Mouse (Mus musculus) forebrain, embryonic 11.5 days (tissue): ENCODE measurements at regions not wholly inside any gene's neighbourhood (a gene's known extent, or its start where the extent isn't known, plus 50 kb on each side); places are given as distances from the start of the nearest gene placed in this dataset.

Experiments
- ATAC-seq: fragments of 200-750 bp; cut with Nextera tagmentation; replicated peaks from 2 replicates; pipeline ENCODE4 v1.8.0; 2017; ENCODE audit warnings: moderate TSS enrichment; ENCODE audit not compliant: low FRiP score
- DNase-seq: peaks from one replicate; pipeline ENCODE4 v3.0.0-alpha.2; 2017; ENCODE audit warnings: low spot score
- H3K27ac ChIP-seq: fragments of 300-500 bp; sonication (generic); 2 replicates; pipeline ENCODE4 v1.5.1; 2014; ENCODE audit warnings: low read depth, low read length
- H3K27me3 ChIP-seq: fragments of 300-500 bp; sonication (generic); 2 replicates; pipeline ENCODE4 v1.6.1; 2014; ENCODE audit warnings: mild to moderate bottlenecking, low read length, mixed read lengths; ENCODE audit not compliant: control insufficient read depth, insufficient read depth
- H3K36me3 ChIP-seq: fragments of 300-500 bp; sonication (generic); 2 replicates; pipeline ENCODE4 v1.6.1; 2014; ENCODE audit warnings: mild to moderate bottlenecking, low read length, moderate library complexity, mixed read lengths; ENCODE audit not compliant: control insufficient read depth, insufficient read depth
- H3K4me1 ChIP-seq: fragments of 300-500 bp; sonication (generic); replicated peaks from 2 replicates; pipeline ENCODE4 v1.6.1; 2014; ENCODE audit warnings: low read length, mixed read lengths; ENCODE audit not compliant: control insufficient read depth, insufficient read depth
- H3K4me2 ChIP-seq: fragments of 300-500 bp; sonication (generic); 2 replicates; pipeline ENCODE4 v1.6.1; 2014; ENCODE audit warnings: low read depth, mild to moderate bottlenecking, low read length, moderate library complexity, mixed read lengths; ENCODE audit not compliant: severe bottlenecking
- H3K4me3 ChIP-seq: fragments of 300-500 bp; sonication (generic); 2 replicates; pipeline ENCODE4 v1.5.1; 2014; ENCODE audit warnings: low read depth, low read length
- H3K9ac ChIP-seq: fragments of 300-500 bp; sonication (generic); 2 replicates; pipeline ENCODE4 v1.6.1; 2014; ENCODE audit warnings: low read length
- H3K9me3 ChIP-seq: fragments of 300-500 bp; sonication (generic); 2 replicates; pipeline ENCODE4 v1.6.1; 2016; ENCODE audit warnings: low read length, mixed read lengths; ENCODE audit not compliant: control insufficient read depth
- WGBS: fragments of 180-500 bp; shearing (Covaris S2); extraction: QIAGEN DNeasy Blood & Tissue Kit; methylation state at CpG from one replicate; pipeline ENCODE4 v1.1.7; 2014; 5-methylcytosine and 5-hydroxymethylcytosine counted together

- 77% methylated on average over 5 of the region's 5 CpGs for WGBS
- no peak overlapping the region for H3K27ac ChIP-seq
- DNase-seq, result no peak
These were observed 90.8 kb upstream of the Phactr1 start for GRCm38 (mm10) chr13:42589607-42590006.

DNA sequence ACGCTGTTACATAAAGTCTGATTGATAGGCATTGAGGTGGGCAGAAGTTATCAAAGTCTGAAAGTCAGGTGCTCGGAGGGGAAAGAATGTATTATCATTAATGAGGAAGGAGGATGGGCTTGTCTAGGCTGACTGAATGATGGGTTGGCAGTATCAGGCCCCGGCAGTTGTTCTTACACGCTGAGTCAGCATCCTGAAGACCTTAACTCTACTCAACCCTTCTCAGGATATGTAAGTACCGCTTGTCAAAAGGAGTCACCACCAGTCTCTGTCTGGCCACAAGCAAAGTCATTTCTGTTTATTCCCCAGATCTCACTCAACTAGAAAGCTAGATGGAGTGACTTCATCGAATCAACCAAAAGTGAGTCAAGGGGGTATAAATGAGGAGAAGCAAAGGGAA lies 90.0 kb upstream of the Phactr1 start:
- no peaks in the 10 kb centered on the region for H3K27me3 ChIP-seq
- no peak overlapping the region for H3K27ac ChIP-seq
- no peaks in the 10 kb centered on the region for H3K4me1 ChIP-seq
- no peaks in the 10 kb centered on the region for H3K36me3 ChIP-seq
- no peak for DNase-seq
- no peaks in the 10 kb centered on the region for H3K9me3 ChIP-seq
- ATAC-seq, result no peak
- H3K9ac ChIP-seq, result no peak overlapping the region
- 88% methylated on average over 6 of the region's 6 CpGs for WGBS
- no peak overlapping the region for H3K4me2 ChIP-seq
- H3K4me3 ChIP-seq, result no peak overlapping the region

More at GRCm38 (mm10) chr13:42589607-42590006, 90.8 kb upstream of the Phactr1 start:
- no peaks in the 10 kb centered on the region for H3K27me3 ChIP-seq
- H3K9ac ChIP-seq, result no peak overlapping the region
- no peak overlapping the region for H3K4me3 ChIP-seq
- no peak for ATAC-seq
- H3K4me1 ChIP-seq, result no peaks in the 10 kb centered on the region
- H3K9me3 ChIP-seq, result no peaks in the 10 kb centered on the region
- H3K36me3 ChIP-seq, result no peaks in the 10 kb centered on the region
- no peak overlapping the region for H3K4me2 ChIP-seq

- Histone ChIP-seq H3K4me2 (no peak overlapping the region), H3K9ac (no peak overlapping the region), H3K36me3 (no peaks in the 10 kb centered on the region), H3K27me3 (no peaks in the 10 kb centered on the region), H3K4me3 (no peak overlapping the region), H3K9me3 (no peaks in the 10 kb centered on the region), H3K4me1 (no peaks in the 10 kb centered on the region), H3K27ac (no peak overlapping the region)
- no peak for DNase-seq
- ATAC-seq, result no peak
- 80% methylated on average over 3 of the region's 3 CpGs for WGBS
These were observed 87.5 kb upstream of the Phactr1 start for GRCm38 (mm10) chr13:42592945-42593344.

- no peak for DNase-seq
- Histone ChIP-seq H3K9ac (no peak overlapping the region), H3K4me1 (no peaks in the 10 kb centered on the region), H3K4me3 (no peak overlapping the region), H3K36me3 (no peaks in the 10 kb centered on the region), H3K9me3 (no peaks in the 10 kb centered on the region), H3K27ac (no peak overlapping the region), H3K27me3 (no peaks in the 10 kb centered on the region), H3K4me2 (no peak overlapping the region)
- ATAC-seq, result no peak
- WGBS, result 86% methylated on average over 11 of the region's 11 CpGs
These were observed 86.8 kb upstream of the Phactr1 start for GRCm38 (mm10) chr13:42593488-42594170.

DNA sequence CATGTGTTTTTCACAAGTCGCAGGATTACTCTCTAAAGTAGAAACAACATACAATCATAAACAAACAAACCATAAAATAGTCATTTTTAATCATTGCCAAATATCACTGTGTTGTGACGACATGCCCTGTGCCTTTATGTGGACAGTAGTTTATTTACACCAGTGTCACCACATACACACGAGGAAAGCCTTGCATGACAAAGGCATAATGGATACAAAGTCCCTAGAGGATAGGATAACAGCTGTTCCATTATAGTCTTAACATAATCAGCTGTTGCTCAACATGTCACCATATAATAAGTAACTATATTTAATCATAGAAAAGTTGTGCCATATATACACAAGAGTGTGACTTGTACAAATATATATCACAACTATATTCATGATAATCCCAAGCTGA lies 85.2 kb upstream of the Phactr1 start:
- WGBS, result 75% methylated on average over 3 of the region's 3 CpGs
- no peaks in the 10 kb centered on the region for H3K9me3 ChIP-seq
- no peak overlapping the region for H3K4me3 ChIP-seq
- no peaks in the 10 kb centered on the region for H3K36me3 ChIP-seq
- no peak overlapping the region for H3K9ac ChIP-seq
- H3K27me3 ChIP-seq, result no peaks in the 10 kb centered on the region
- H3K4me2 ChIP-seq, result no peak overlapping the region
- H3K4me1 ChIP-seq, result no peaks in the 10 kb centered on the region
- H3K27ac ChIP-seq, result no peak overlapping the region
- ATAC-seq (no peak), DNase-seq (no peak)

DNA sequence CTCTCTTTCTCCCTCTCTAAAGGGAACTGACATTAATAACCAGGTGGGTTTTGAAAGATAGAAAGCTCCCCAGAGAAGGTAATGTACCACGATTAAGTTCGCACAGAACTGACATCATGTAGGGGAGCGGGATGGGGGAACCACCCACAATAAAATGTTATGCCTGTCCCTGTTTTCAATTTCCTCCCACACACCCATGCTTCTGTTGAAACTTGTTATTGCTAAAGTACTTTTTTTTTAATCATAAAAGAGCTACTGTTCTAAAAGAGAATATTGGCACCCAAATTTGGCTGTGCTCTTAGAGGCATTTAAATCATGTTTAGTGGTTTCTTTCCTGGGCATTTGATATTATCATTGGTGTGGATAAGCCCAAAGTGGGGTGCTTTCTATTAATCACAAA lies 82.6 kb upstream of the Phactr1 start:
- H3K27me3 ChIP-seq, result no peaks in the 10 kb centered on the region
- no peak overlapping the region for H3K9ac ChIP-seq
- H3K4me1 ChIP-seq, result no peaks in the 10 kb centered on the region
- DNase-seq (no peak), ATAC-seq (no peak)
- no peak overlapping the region for H3K27ac ChIP-seq
- 96% methylated on average over 3 of the region's 3 CpGs for WGBS
- H3K36me3 ChIP-seq, result no peaks in the 10 kb centered on the region
- H3K4me3 ChIP-seq, result no peak overlapping the region
- no peak overlapping the region for H3K4me2 ChIP-seq
- H3K9me3 ChIP-seq, result no peaks in the 10 kb centered on the region

DNA sequence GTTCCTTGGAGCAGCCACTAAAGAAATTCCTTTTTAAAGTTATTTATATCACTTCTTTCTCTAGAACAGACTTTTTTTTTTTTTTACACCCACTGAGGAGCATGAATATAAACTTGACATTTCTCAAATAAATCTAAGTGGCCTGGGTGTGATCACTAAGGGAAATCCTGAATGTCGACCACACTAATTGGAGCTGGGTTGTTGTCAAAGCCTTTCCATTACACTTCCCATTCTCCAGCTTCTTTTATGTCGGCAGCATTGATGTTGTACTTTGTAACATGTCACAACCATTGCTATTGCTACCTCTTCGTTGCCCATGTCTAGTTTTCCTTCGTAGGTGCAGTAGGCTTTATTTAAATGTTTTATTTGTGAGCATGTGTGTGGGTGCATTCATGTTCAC lies 77.1 kb upstream of the Phactr1 start:
- no peak overlapping the region for H3K4me3 ChIP-seq
- no peak overlapping the region for H3K27ac ChIP-seq
- ATAC-seq, result no peak
- H3K27me3 ChIP-seq, result no peaks in the 10 kb centered on the region
- no peaks in the 10 kb centered on the region for H3K4me1 ChIP-seq
- DNase-seq, result no peak
- H3K9ac ChIP-seq, result no peak overlapping the region
- no peaks in the 10 kb centered on the region for H3K9me3 ChIP-seq
- H3K4me2 ChIP-seq, result no peak overlapping the region
- no peaks in the 10 kb centered on the region for H3K36me3 ChIP-seq
- 77% methylated on average over 4 of the region's 4 CpGs for WGBS

- Histone ChIP-seq H3K4me3 (no peak overlapping the region), H3K36me3 (no peaks in the 10 kb centered on the region), H3K4me1 (no peaks in the 10 kb centered on the region), H3K27ac (no peak overlapping the region), H3K9ac (no peak overlapping the region), H3K4me2 (no peak overlapping the region), H3K9me3 (no peaks in the 10 kb centered on the region), H3K27me3 (no peaks in the 10 kb centered on the region)
- DNase-seq (no peak), ATAC-seq (no peak)
- WGBS, result 63% methylated on average over 10 of the region's 10 CpGs
These were observed 72.7 kb upstream of the Phactr1 start for GRCm38 (mm10) chr13:42607735-42608134.

GRCm38 (mm10) chr13:42608963-42609362 lies 71.5 kb upstream of the Phactr1 start:
- peak; percentile 51 for DNase-seq
- Histone ChIP-seq H3K9me3 (no peaks in the 10 kb centered on the region), H3K27me3 (no peaks in the 10 kb centered on the region), H3K9ac (no peak overlapping the region), H3K27ac (no peak overlapping the region), H3K4me3 (no peak overlapping the region), H3K4me1 (no peaks in the 10 kb centered on the region), H3K36me3 (no peaks in the 10 kb centered on the region), H3K4me2 (no peak overlapping the region)
- 15% methylated on average over 4 of the region's 4 CpGs for WGBS
- no peak for ATAC-seq
